Mouse (Mus musculus) heart, adult 2 months (tissue): ENCODE measurements at regions not wholly inside any gene's neighbourhood (a gene's known extent, or its start where the extent isn't known, plus 50 kb on each side); places are given as distances from the start of the nearest gene placed in this dataset.

Experiments used
- DNase-seq, 2 experiments: peaks; one replicate each; pipeline ENCODE4 v3.0.0; 2021
- H3K27ac ChIP-seq: fragments of 200-600 bp; 2 replicates; pipeline ENCODE4 v1.8.1; 2022
- H3K27me3 ChIP-seq: fragments of 200-500 bp; 2 replicates; pipeline ENCODE4 v1.6.1; 2012; ENCODE audit warnings: mild to moderate bottlenecking, low read length, inconsistent platforms, mixed read lengths; ENCODE audit not compliant: control insufficient read depth, insufficient read depth
- H3K36me3 ChIP-seq: fragments of 200-500 bp; 2 replicates; pipeline ENCODE4 v1.6.1; 2012; ENCODE audit warnings: low read length, inconsistent platforms; ENCODE audit not compliant: control insufficient read depth, insufficient read depth
- H3K4me1 ChIP-seq: fragments of 200-500 bp; 2 replicates; pipeline ENCODE4 v1.6.1; 2011; ENCODE audit warnings: low read length; ENCODE audit not compliant: control insufficient read depth, insufficient read depth
- H3K4me3 ChIP-seq: fragments of 200-600 bp; 2 replicates; pipeline ENCODE4 v1.8.1; 2022
- H3K79me2 ChIP-seq: fragments of 200-500 bp; replicated peaks from 2 replicates; pipeline ENCODE4 v1.6.1; 2012; ENCODE audit warnings: mild to moderate bottlenecking, inconsistent platforms, low read length, moderate library complexity, mixed read lengths; ENCODE audit not compliant: control insufficient read depth, insufficient read depth
- H3K9ac ChIP-seq: fragments of 200-500 bp; 2 replicates; pipeline ENCODE4 v1.6.1; 2012; ENCODE audit warnings: low read depth, mild to moderate bottlenecking, control low read depth, inconsistent platforms, low read length, mixed read lengths
- CTCF ChIP-seq: fragments of 200-600 bp; IDR thresholded peaks from 2 replicates; pipeline ENCODE4 v1.8.1; 2022; ENCODE audit warnings: antibody characterized with exemption, mild to moderate bottlenecking, moderate library complexity
- EP300 ChIP-seq: fragments of 200-500 bp; IDR thresholded peaks from 2 replicates; pipeline ENCODE4 v1.6.1; 2011; ENCODE audit warnings: low read depth, low read length, control low read depth; ENCODE audit not compliant: insufficient read depth
- POLR2A ChIP-seq: fragments of 200-500 bp; IDR thresholded peaks from 2 replicates; pipeline ENCODE4 v1.6.1; 2011; ENCODE audit warnings: mild to moderate bottlenecking, low read depth, low read length, control low read depth; ENCODE audit not compliant: insufficient read depth
- WGBS: fragments of 180-500 bp; shearing (Covaris S2); methylation state at CpG from one replicate; pipeline ENCODE4 v1.1.7; 2018; 5-methylcytosine and 5-hydroxymethylcytosine counted together
- intact Hi-C: fragments of 180-260 bp; cut with DNase I; formaldehyde crosslinking; loops from one replicate; pipeline ENCODE4 v1.15.1; 2025

- Histone ChIP-seq H3K27ac (peak overlapping the region; percentile 24), H3K4me1 (no peaks in the 10 kb centered on the region; the same call in 1 of the 2 replicates), H3K79me2 (no peaks in the 10 kb centered on the region), H3K27me3 (no peaks in the 10 kb centered on the region), H3K4me3 (no peak overlapping the region), H3K36me3 (no peaks in the 10 kb centered on the region), H3K9ac (no peak overlapping the region)
- TF ChIP-seq EP300 (no peak), POLR2A (no peak), CTCF (no peak)
- WGBS, result 71% methylated on average over 4 of the region's 4 CpGs
- intact Hi-C loops, result no loop called here
- peak in 1 of 2 experiments; percentile 36 for DNase-seq
Measured at GRCm38 (mm10) chr13:103391396-103391795, 57.1 kb upstream of the Mast4 start.

DNA sequence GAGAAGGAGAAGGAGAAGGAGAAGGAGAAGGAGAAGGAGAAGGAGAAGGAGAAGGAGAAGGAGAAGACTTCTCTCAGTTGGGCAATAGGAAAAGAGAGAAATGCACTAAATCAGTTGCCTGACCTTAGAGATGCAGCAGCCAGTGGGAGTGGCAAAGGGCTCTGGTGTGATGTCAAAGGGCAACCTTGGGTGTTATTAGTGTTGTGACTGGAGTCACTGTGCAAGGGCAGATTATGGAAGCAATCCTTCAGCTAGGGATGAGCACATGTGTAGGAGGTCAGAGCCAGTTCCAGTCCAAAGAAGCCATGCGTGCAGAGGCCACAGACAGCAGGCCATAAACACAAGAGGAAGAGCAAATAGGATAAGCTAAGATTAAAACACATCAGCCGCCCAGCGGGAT, 56.7 kb upstream of the Mast4 start:
- TF ChIP-seq POLR2A, result no peak
- no peak for TF ChIP-seq EP300
- TF ChIP-seq CTCF, result no peak
- no peak overlapping the region for H3K9ac ChIP-seq
- H3K4me1 ChIP-seq, result no peaks in the 10 kb centered on the region; the same call in 1 of the 2 replicates
- 87% methylated on average over 3 of the region's 3 CpGs for WGBS
- peak in 1 of 2 experiments; percentile 23 for DNase-seq
- peak overlapping the region; percentile 24; the same call in 1 of the 2 replicates for H3K27ac ChIP-seq
- intact Hi-C loops, result no loop called here
- no peak overlapping the region for H3K4me3 ChIP-seq
- no peaks in the 10 kb centered on the region for H3K27me3 ChIP-seq
- no peaks in the 10 kb centered on the region for H3K79me2 ChIP-seq
- no peaks in the 10 kb centered on the region for H3K36me3 ChIP-seq

GRCm38 (mm10) chr13:103386948-103387347, 52.7 kb upstream of the Mast4 start:
- no peaks in the 10 kb centered on the region; the same call in 1 of the 2 replicates for H3K4me1 ChIP-seq
- no peaks in the 10 kb centered on the region for H3K36me3 ChIP-seq
- WGBS, result 88% methylated on average over 5 of the region's 5 CpGs
- no peak for DNase-seq
- no peak overlapping the region for H3K27ac ChIP-seq
- no peak overlapping the region for H3K4me3 ChIP-seq
- no peaks in the 10 kb centered on the region for H3K27me3 ChIP-seq
- no peak overlapping the region for H3K9ac ChIP-seq
- TF ChIP-seq POLR2A (no peak), EP300 (no peak), CTCF (no peak)
- intact Hi-C loops, result no loop called here
- no peaks in the 10 kb centered on the region for H3K79me2 ChIP-seq
